Comparison of ENCODE assay signal across 8 mouse cellular contexts in genomic region chr2:152767618-152768271, GRCm38 (mm10). TPM values are rescaled to one million over a fixed set of nuclear protein-coding genes. Genes with fewer than 3 reads are reported as not detected.
DNase-seq lines count a peak whose midpoint lies in the region; ATAC-seq lines count a peak whose summit lies in the region.

No protein-coding gene starts in this region.

- no peak for ATAC-seq in heart, embryonic 12.5 days (ENCODE audit: insufficient number of reproducible peaks, low FRiP score)
- ATAC-seq in common myeloid progenitor, adult 5-6 weeks (replicated peaks; ENCODE audit: low read depth, poor library complexity, severe bottlenecking): peak; percentile 63
- ATAC-seq in liver, embryonic 12.5 days: peak; percentile 65
- no peak for ATAC-seq in hindbrain, embryonic 12.5 days (ENCODE audit: low FRiP score)

- H3K4me2 ChIP-seq in heart, embryonic 12.5 days: no peak overlapping the region
- H3K4me2 ChIP-seq in liver, embryonic 12.5 days: peak overlapping the region; percentile 10; the same call in 1 of the 2 replicates
- no peak overlapping the region for H3K4me2 ChIP-seq in hindbrain, embryonic 12.5 days (replicated peaks)

- 52% methylated on average over 12 of the region's 12 CpGs for WGBS in heart, embryonic 12.5 days
- WGBS in liver, embryonic 12.5 days (ENCODE audit: insufficient replicate concordance): 40% methylated on average over 12 of the region's 12 CpGs
- WGBS in hindbrain, embryonic 12.5 days: 57% methylated on average over 12 of the region's 12 CpGs

- H3K27ac ChIP-seq in heart, embryonic 12.5 days (ENCODE audit: poor library complexity, severe bottlenecking): no peak overlapping the region
- 0 out of 2 replicates have a peak overlapping the region, but pooled peaks have one; percentile 16 for H3K27ac ChIP-seq in liver, embryonic 12.5 days
- no peak overlapping the region for H3K27ac ChIP-seq in hindbrain, embryonic 12.5 days

- H3K36me3 ChIP-seq in heart, embryonic 12.5 days: no peaks in the 10 kb centered on the region
- no peaks in the 10 kb centered on the region for H3K36me3 ChIP-seq in liver, embryonic 12.5 days
- H3K36me3 ChIP-seq in hindbrain, embryonic 12.5 days: no peaks in the 10 kb centered on the region

- peaks cover 37% of the 10 kb centered on the region for H3K4me1 ChIP-seq in heart, embryonic 12.5 days (replicated peaks)
- peaks cover 70% of the 10 kb centered on the region for H3K4me1 ChIP-seq in liver, embryonic 12.5 days
- H3K4me1 ChIP-seq in hindbrain, embryonic 12.5 days: peaks cover 28% of the 10 kb centered on the region

- no peak overlapping the region for H3K4me3 ChIP-seq in heart, embryonic 12.5 days
- no peak overlapping the region for H3K4me3 ChIP-seq in liver, embryonic 12.5 days
- H3K4me3 ChIP-seq in hindbrain, embryonic 12.5 days: no peak overlapping the region

- DNase-seq in heart, adult 11 months: peak; percentile 97
- peak; percentile 87 for DNase-seq in ES-CJ7 (ENCODE audit: low read depth, low spot score)
- peak; percentile 28 for DNase-seq in hindlimb bud, embryonic 11.5 days (ENCODE audit: extremely low spot score, low read depth, low spot score)
- DNase-seq in spleen, adult 12 weeks (ENCODE audit: low spot score): peak; percentile 53

- H3K9me3 ChIP-seq in heart, embryonic 12.5 days (replicated peaks): no peaks in the 10 kb centered on the region
- no peaks in the 10 kb centered on the region for H3K9me3 ChIP-seq in liver, embryonic 12.5 days (replicated peaks)
- H3K9me3 ChIP-seq in hindbrain, embryonic 12.5 days (replicated peaks): no peaks in the 10 kb centered on the region

- no peaks in the 10 kb centered on the region for H3K27me3 ChIP-seq in heart, embryonic 12.5 days (replicated peaks)
- peaks cover 46% of the 10 kb centered on the region for H3K27me3 ChIP-seq in liver, embryonic 12.5 days (replicated peaks)
- no peaks in the 10 kb centered on the region for H3K27me3 ChIP-seq in hindbrain, embryonic 12.5 days

- H3K9ac ChIP-seq in heart, embryonic 12.5 days: no peak overlapping the region
- no peak overlapping the region; the same call in 1 of the 2 replicates for H3K9ac ChIP-seq in liver, embryonic 12.5 days
- H3K9ac ChIP-seq in hindbrain, embryonic 12.5 days: no peak overlapping the region

RNA-seq across cellular contexts. Expression of gene Cox4i2, which starts 13.8 kb away (rescaled TPM):
- polyA plus RNA-seq in heart, embryonic 12.5 days (2016; fragmentation: Nextera tagmentation; extraction: Ambion mirVana): 18.9 and 20.8 TPM in 2 replicates
- total RNA-seq in common myeloid progenitor, adult 5-6 weeks (2017): 2.7 and 3.7 TPM in 2 replicates
- 2.5 and 3.4 TPM in 2 replicates for polyA plus RNA-seq in liver, embryonic 12.5 days (2016; fragmentation: Nextera tagmentation; extraction: Ambion mirVana)
- 5.0 and 5.3 TPM in 2 replicates for polyA plus RNA-seq in hindbrain, embryonic 12.5 days (2016; fragmentation: Nextera tagmentation; extraction: Ambion mirVana)

RNA-seq across cellular contexts. Expression of gene Id1, which starts 31.7 kb away (rescaled TPM):
- 87.7 and 90.9 TPM in 2 replicates for polyA plus RNA-seq in heart, embryonic 12.5 days (2016; fragmentation: Nextera tagmentation; extraction: Ambion mirVana)
- total RNA-seq in common myeloid progenitor, adult 5-6 weeks (2017): 2.8 and 5.8 TPM in 2 replicates
- 28.1 and 30.6 TPM in 2 replicates for polyA plus RNA-seq in liver, embryonic 12.5 days (2016; fragmentation: Nextera tagmentation; extraction: Ambion mirVana)
- 157 and 159 TPM in 2 replicates for polyA plus RNA-seq in hindbrain, embryonic 12.5 days (2016; fragmentation: Nextera tagmentation; extraction: Ambion mirVana)

Comparison
In these comparisons a context has a peak if more than half of its experiments do, and no peak if none do; other contexts are left out.
1. DNase-seq: peak in every context shown above with its lines; median percentile 97 in heart, adult 11 months; 87 in ES-CJ7; 53 in spleen, adult 12 weeks; 28 in hindlimb bud, embryonic 11.5 days.
2. ATAC-seq: peak in common myeloid progenitor, adult 5-6 weeks (single experiment) and liver, embryonic 12.5 days (single experiment); none in heart, embryonic 12.5 days (single experiment) and hindbrain, embryonic 12.5 days (single experiment).